Mouse (Mus musculus): ENCODE measurements around the gene Prkg1.

GRCm38 (mm10) chr19:30631051-30631450, 1133.8 kb downstream of the Prkg1 start:
- TF ChIP-seq ELF1 (IDR thresholded peaks at IDR 0.05; ENCODE audit: low read depth, low read length) (no peak), CTCF (IDR thresholded peaks at IDR 0.05 in 2 of 3, conservative IDR thresholded peaks at IDR 0.05 in 1 of 3; ENCODE audit: control insufficient read depth in 1 of 3, insufficient read depth in 1 of 3, low read depth in 2 of 3, low read length in 3 of 3, poor library complexity in 1 of 3, severe bottlenecking in 1 of 3) (no peak), HCFC1 (IDR thresholded peaks at IDR 0.05; ENCODE audit: low read depth, low read length) (no peak), BHLHE40 (IDR thresholded peaks at IDR 0.05; ENCODE audit: borderline replicate concordance, low read depth, low read length) (no peak), SMC3 (IDR thresholded peaks at IDR 0.05; ENCODE audit: low read depth, low read length) (no peak), NELFE (IDR thresholded peaks at IDR 0.05; ENCODE audit: low read depth, low read length) (no peak), POLR2A (IDR thresholded peaks at IDR 0.05; ENCODE audit: control insufficient read depth in 1 of 2, insufficient read depth in 1 of 2, low read depth in 1 of 2, low read length in 2 of 2, poor library complexity in 1 of 2) (no peak), USF1 (IDR thresholded peaks at IDR 0.05; ENCODE audit: low read depth, low read length) (no peak), TCF12 (IDR thresholded peaks at IDR 0.05; ENCODE audit: low read depth, low read length) (no peak), KAT2A (conservative IDR thresholded peaks at IDR 0.05; ENCODE audit: low read depth, low read length) (no peak), POLR2AphosphoS2 (IDR thresholded peaks at IDR 0.05; ENCODE audit: low read length) (no peak)

All from MEL (cell line).